Mouse (Mus musculus) liver, embryonic 14.5 days (tissue): ENCODE results near the gene Snx22. TPM values are rescaled to one million over a fixed set of nuclear protein-coding genes. Genes with fewer than 3 reads are reported as not detected.
A peak's percentile ranks its signal among the peaks of the same experiment; 100 is the strongest.

ENCODE experiments used
- ATAC-seq: fragments of 200-750 bp; cut with Nextera tagmentation; 2 replicates; pipeline ENCODE4 v1.8.0; 2017; ENCODE audit warnings: moderate number of reproducible peaks, mild to moderate bottlenecking, moderate library complexity; ENCODE audit not compliant: insufficient read depth
- DNase-seq, 3 experiments: peaks; one replicate each; pipeline ENCODE4 v3.0.0-alpha.2; 2012 to 2013; ENCODE audit warnings: low read depth in 3 of 3, low spot score in 3 of 3
- H3K27ac ChIP-seq: fragments of 300-500 bp; sonication (generic); 2 replicates; pipeline ENCODE4 v1.5.1; 2014; ENCODE audit warnings: moderate library complexity, mild to moderate bottlenecking, control low read depth, inconsistent platforms
- H3K27me3 ChIP-seq: fragments of 300-500 bp; sonication (generic); 2 replicates; pipeline ENCODE4 v1.6.1; 2014; ENCODE audit warnings: mild to moderate bottlenecking, low read length, moderate library complexity; ENCODE audit not compliant: control insufficient read depth, insufficient read depth
- H3K36me3 ChIP-seq: fragments of 300-500 bp; sonication (generic); replicated peaks from 2 replicates; pipeline ENCODE4 v1.6.1; 2014; ENCODE audit warnings: low read depth; ENCODE audit not compliant: control insufficient read depth, insufficient read depth
- H3K4me1 ChIP-seq, 2 experiments: fragments of 200-500 bp in 1 of 2; fragments of 300-500 bp in 1 of 2; sonication (generic) in 1 of 2; replicated peaks; 2 replicates each; pipeline ENCODE4 v1.6.1; 2012 to 2014; ENCODE audit warnings: antibody characterized with exemption in 1 of 2, inconsistent platforms in 1 of 2, low read length in 1 of 2; ENCODE audit not compliant: control insufficient read depth in 2 of 2, insufficient read depth in 2 of 2
- H3K4me2 ChIP-seq: fragments of 300-500 bp; sonication (generic); 2 replicates; pipeline ENCODE4 v1.6.1; 2014; ENCODE audit warnings: low read depth, mild to moderate bottlenecking, control low read depth, moderate library complexity
- H3K4me3 ChIP-seq, 2 experiments: fragments of 200-500 bp in 1 of 2; fragments of 300-500 bp in 1 of 2; sonication (generic) in 1 of 2; 2 replicates each; pipeline ENCODE4 v1.5.1; 2012 to 2014; ENCODE audit warnings: low read depth in 2 of 2, low read length in 2 of 2, mild to moderate bottlenecking in 2 of 2, control low read depth in 1 of 2, inconsistent platforms in 1 of 2, moderate library complexity in 1 of 2; ENCODE audit not compliant: insufficient read depth in 1 of 2
- H3K9ac ChIP-seq: fragments of 300-500 bp; sonication (generic); replicated peaks from 2 replicates; pipeline ENCODE4 v1.6.1; 2014; ENCODE audit warnings: mild to moderate bottlenecking, control low read depth, moderate library complexity
- H3K9me3 ChIP-seq: fragments of 300-500 bp; sonication (generic); 2 replicates; pipeline ENCODE4 v1.6.1; 2016; ENCODE audit warnings: low read length, mixed read lengths; ENCODE audit not compliant: control insufficient read depth
- CTCF ChIP-seq: IDR thresholded peaks from 2 replicates; pipeline ENCODE4 v1.5.1; 2016; ENCODE audit warnings: antibody characterized with exemption, low read depth, control low read depth
- EP300 ChIP-seq: IDR thresholded peaks from 2 replicates; pipeline ENCODE4 v1.6.1; 2016; ENCODE audit warnings: antibody characterized with exemption, low read depth
- WGBS: fragments of 180-500 bp; shearing (Covaris S2); extraction: QIAGEN DNeasy Blood & Tissue Kit; methylation state at CpG from one replicate; pipeline ENCODE4 v1.1.7; 2014; ENCODE audit not compliant: insufficient replicate concordance; 5-methylcytosine and 5-hydroxymethylcytosine counted together
- polyA plus RNA-seq, 2 experiments: library from polyadenylated mRNA; depleted of rRNA in 1 of 2; stranded (reverse) in 1 of 2; unstranded in 1 of 2; fragments of >200 nt; fragmentation: Nextera tagmentation in 1 of 2; extraction: Ambion mirVana in 1 of 2; gene quantifications; 2 replicates each; pipeline versions ENCODE4 v1.2.1 to v1.2.3; 2012 to 2014

The Snx22 gene
- polyA plus RNA-seq, 2 experiments, result 25.4 to 32.8 TPM

- peaks cover 57% of the 10 kb centered on the region for H3K36me3 ChIP-seq
- ATAC-seq, result no peak
- no peaks in the 10 kb centered on the region for H3K9me3 ChIP-seq
- peaks cover 8% of the 10 kb centered on the region for H3K27me3 ChIP-seq
- no peak overlapping the region for H3K27ac ChIP-seq
- WGBS, result 94% methylated on average over 3 of the region's 3 CpGs
- H3K4me3 ChIP-seq, result no peak overlapping the region
- H3K9ac ChIP-seq, result no peak overlapping the region
- H3K4me2 ChIP-seq, result no peak overlapping the region; the same call in 1 of the 2 replicates
- no peak for TF ChIP-seq CTCF
- no peak for TF ChIP-seq EP300
- no peak for DNase-seq
- peaks cover 15 to 22% of the 10 kb centered on the region in 2 experiments for H3K4me1 ChIP-seq
These were observed 2.7 kb downstream of the Snx22 start for GRCm38 (mm10) chr9:66066791-66067190.

DNA sequence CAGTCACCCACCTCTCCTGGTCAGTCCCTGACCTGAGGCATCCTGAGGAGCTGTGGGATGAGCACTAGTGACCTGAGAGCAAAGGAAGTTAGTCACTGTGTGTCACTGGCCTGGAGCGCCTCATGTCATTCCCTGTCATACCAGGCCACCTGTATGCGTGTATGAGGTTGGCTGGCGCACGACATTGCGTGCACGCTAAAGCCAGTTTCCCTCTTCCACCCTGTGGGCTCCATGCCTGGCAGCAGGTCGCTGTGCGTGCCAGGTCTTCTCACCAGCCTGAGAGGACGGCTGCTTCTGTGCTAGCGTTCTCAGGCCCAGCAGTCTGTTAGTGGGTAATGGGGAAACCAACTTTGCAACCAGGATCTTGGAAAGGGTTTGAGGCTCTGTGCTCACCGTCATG, 5.2 kb downstream of the Snx22 start:
- no peaks in the 10 kb centered on the region for H3K9me3 ChIP-seq
- DNase-seq, result no peak
- H3K27ac ChIP-seq, result no peak overlapping the region
- 92% methylated on average over 11 of the region's 11 CpGs for WGBS
- peaks cover 57% of the 10 kb centered on the region for H3K36me3 ChIP-seq
- H3K9ac ChIP-seq, result no peak overlapping the region
- H3K27me3 ChIP-seq, result peaks cover 8% of the 10 kb centered on the region
- H3K4me1 ChIP-seq, result peaks cover 9 to 18% of the 10 kb centered on the region in 2 experiments
- no peak overlapping the region for H3K4me2 ChIP-seq
- no peak overlapping the region for H3K4me3 ChIP-seq
- TF ChIP-seq CTCF, result no peak
- no peak for TF ChIP-seq EP300
- ATAC-seq, result no peak

GRCm38 (mm10) chr9:66063446-66063845, 6.1 kb downstream of the Snx22 start:
- Histone ChIP-seq H3K4me2 (no peak overlapping the region), H3K36me3 (peaks cover 57% of the 10 kb centered on the region), H3K4me1 (peaks cover 11 to 21% of the 10 kb centered on the region in 2 experiments), H3K4me3 (no peak overlapping the region), H3K9me3 (no peaks in the 10 kb centered on the region), H3K9ac (no peak overlapping the region), H3K27ac (no peak overlapping the region), H3K27me3 (peaks cover 4% of the 10 kb centered on the region)
- 94% methylated on average over 3 of the region's 3 CpGs for WGBS
- TF ChIP-seq EP300 (no peak), CTCF (no peak)
- ATAC-seq, result no peak
- no peak for DNase-seq

DNA sequence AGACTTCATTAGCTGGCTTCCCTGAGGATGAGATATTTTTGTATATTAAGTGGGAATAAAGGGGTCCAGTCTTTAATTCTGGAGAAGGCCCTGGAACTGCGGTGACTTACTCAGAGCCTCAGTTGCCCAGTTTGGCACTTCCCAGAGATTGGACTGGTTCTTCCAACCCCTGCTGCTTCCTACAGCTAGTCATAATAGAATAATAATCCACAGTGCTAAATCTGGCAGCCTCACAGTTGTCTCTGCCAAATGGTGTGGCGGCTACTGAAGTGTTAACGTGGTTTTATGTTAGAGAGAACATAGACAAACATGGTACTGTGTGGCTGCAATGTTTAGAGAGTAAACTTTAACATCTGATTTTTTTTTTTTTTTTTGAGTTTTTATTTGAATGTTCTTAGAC, 7.9 kb downstream of the Snx22 start:
- WGBS, result 94% methylated on average over 3 of the region's 3 CpGs
- H3K9ac ChIP-seq, result peak overlapping the region; percentile 73
- H3K27me3 ChIP-seq, result no peaks in the 10 kb centered on the region
- DNase-seq (no peak), ATAC-seq (no peak)
- peaks cover 42% of the 10 kb centered on the region for H3K36me3 ChIP-seq
- H3K27ac ChIP-seq, result peak overlapping the region; percentile 26; the same call in 1 of the 2 replicates
- H3K4me3 ChIP-seq, result peak overlapping the region; percentile 89 to 90; a peak in 3 of 4 replicates
- TF ChIP-seq CTCF, result no peak
- TF ChIP-seq EP300, result no peak
- H3K4me1 ChIP-seq, result peaks cover 11 to 14% of the 10 kb centered on the region in 2 experiments
- H3K4me2 ChIP-seq, result peak overlapping the region; percentile 83
- no peaks in the 10 kb centered on the region for H3K9me3 ChIP-seq

DNA sequence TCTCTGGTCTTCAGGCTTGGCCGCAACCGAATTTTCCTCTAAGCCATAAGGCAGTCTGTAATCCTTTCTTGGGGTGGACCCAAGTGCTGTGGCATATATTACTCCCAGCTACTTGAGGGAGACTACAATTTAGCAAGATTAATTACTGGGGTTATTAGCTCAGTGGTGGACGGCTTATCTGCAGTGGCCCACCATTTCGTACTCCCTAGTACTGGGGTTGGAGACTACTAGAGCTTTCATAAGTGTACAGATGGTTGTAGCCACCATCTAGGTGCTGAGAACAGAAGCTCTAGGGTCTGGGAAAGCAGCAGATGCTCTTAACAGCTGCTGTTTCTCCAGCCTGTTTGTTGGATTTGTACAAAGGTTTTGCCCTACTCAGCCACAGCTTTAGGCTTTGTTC, 8.5 kb downstream of the Snx22 start:
- H3K9ac ChIP-seq, result peak overlapping the region; percentile 73
- no peaks in the 10 kb centered on the region for H3K27me3 ChIP-seq
- ATAC-seq, result no peak
- no peaks in the 10 kb centered on the region for H3K9me3 ChIP-seq
- TF ChIP-seq CTCF, result no peak
- TF ChIP-seq EP300, result no peak
- no peak for DNase-seq
- H3K4me2 ChIP-seq, result peak overlapping the region; percentile 83
- peaks cover 11 to 14% of the 10 kb centered on the region in 2 experiments for H3K4me1 ChIP-seq
- H3K27ac ChIP-seq, result peak overlapping the region; percentile 26
- peaks cover 36% of the 10 kb centered on the region for H3K36me3 ChIP-seq
- 18% methylated on average over 4 of the region's 4 CpGs for WGBS
- H3K4me3 ChIP-seq, result peak overlapping the region; percentile 89 to 90
